Mouse (Mus musculus) cortical plate, adult 2 months (tissue): ENCODE data around the gene Polr2l.

Experiments used
- CTCF ChIP-seq: fragments of 200-500 bp; IDR thresholded peaks from 2 replicates; pipeline ENCODE4 v1.5.1; 2011; ENCODE audit warnings: mild to moderate bottlenecking, control low read depth, low read length; ENCODE audit not compliant: insufficient read depth; ENCODE audit errors: extremely low read depth
- POLR2A ChIP-seq: fragments of 200-500 bp; IDR thresholded peaks from 2 replicates; pipeline ENCODE4 v1.6.1; 2011; ENCODE audit warnings: mild to moderate bottlenecking, low read length, control low read depth; ENCODE audit not compliant: insufficient read depth; ENCODE audit errors: extremely low read depth

DNA sequence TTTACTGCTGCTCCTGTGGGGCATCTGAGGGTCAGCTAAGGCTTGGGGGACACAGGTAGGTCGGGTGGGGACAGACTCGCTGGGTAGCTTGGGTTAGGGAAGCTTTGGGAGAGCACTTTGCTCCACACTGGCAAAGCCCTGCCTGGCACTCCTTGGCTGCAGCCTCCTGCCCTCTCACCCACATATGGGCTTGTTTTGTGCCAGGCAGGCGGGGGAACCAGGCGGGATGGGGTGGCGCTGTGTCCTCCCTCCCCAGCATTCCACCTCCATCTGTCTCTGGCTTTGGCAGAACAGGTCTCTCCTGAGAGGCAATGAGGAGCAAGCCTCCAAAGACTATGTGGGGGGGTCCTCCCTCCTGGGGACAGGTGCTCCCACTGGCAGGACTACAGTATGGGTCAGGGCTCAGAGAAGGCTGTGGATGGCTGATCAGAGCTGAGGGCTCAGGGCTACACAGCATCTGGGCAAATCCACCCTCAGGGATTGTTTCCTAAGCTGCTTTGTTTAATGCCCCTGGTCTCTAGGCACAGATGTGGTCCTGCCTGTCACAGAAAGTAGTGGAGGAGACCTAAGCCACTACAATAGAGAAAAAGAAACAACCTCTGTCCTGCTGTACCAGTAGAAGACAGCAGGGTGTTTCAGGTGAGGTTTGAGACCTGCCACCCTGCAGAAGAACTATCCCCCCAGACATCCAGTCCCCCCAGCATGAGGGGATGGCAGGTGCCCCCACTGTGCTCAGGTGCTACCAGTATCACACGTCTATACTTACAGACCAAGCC lies 42.0 kb downstream of the Polr2l start:
- TF ChIP-seq CTCF: no peak
- TF ChIP-seq POLR2A: no peak
